Mouse (Mus musculus): ENCODE data around the gene Slc35f2. TPM values are rescaled to one million over a fixed set of nuclear protein-coding genes. Genes with fewer than 3 reads are reported as not detected.

Slc35f2 gene
- total RNA-seq, 1 experiment, result 61.1 TPM

DNA sequence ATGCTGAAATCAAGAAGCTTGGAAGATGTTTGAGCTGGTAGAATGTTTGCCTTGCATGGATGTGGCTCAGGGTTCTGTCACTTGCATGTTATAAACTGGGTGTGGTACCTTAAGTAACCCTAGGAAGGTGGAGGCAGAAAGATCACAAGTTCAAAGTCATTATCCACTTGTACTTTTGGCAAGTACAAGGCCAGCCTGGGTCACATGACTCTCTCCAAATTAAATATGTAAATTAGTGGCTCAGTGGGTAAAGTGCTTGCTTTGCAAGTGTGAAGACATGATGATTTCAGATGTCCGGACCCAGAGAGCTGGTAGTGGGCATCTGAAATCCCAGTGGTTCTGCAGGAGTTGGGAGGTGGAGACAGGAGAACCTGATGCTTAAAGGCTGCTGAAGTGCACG is 25.8 kb downstream of the Slc35f2 start:
- Histone ChIP-seq H3K27ac (ENCODE audit: insufficient read depth, low read depth, low read length, poor library complexity, severe bottlenecking) (no peak overlapping the region; the same call in 1 of the 2 replicates), H3K4me3 (ENCODE audit: insufficient read depth in 1 of 2, low read depth in 1 of 2, low read length in 2 of 2, poor library complexity in 1 of 2, severe bottlenecking in 1 of 2) (no peak overlapping the region), H3K9ac (ENCODE audit: insufficient read depth, low read depth, low read length, poor library complexity, severe bottlenecking) (no peak overlapping the region), H3K36me3 (ENCODE audit: control insufficient read depth, insufficient read depth, low read length, poor library complexity, severe bottlenecking) (peaks cover 8% of the 10 kb centered on the region), H3K4me1 (ENCODE audit: control insufficient read depth in 2 of 2, insufficient read depth in 2 of 2, low read length in 2 of 2, poor library complexity in 1 of 2) (peaks cover 13 to 16% of the 10 kb centered on the region in 2 experiments), H3K9me3 (ENCODE audit: control insufficient read depth, insufficient read depth, low read depth, low read length) (no peaks in the 10 kb centered on the region)
- no peak for TF ChIP-seq ZNF384 (IDR thresholded peaks at IDR 0.05; ENCODE audit: low read depth, low read length)
- TF ChIP-seq CHD2 (IDR thresholded peaks at IDR 0.05; ENCODE audit: low read depth, low read length), result no peak
- TF ChIP-seq MAFK (IDR thresholded peaks at IDR 0.05; ENCODE audit: insufficient read depth, low read depth, low read length), result no peak
- no peak for TF ChIP-seq HCFC1 (IDR thresholded peaks at IDR 0.05; ENCODE audit: borderline replicate concordance, insufficient read depth, low read length)
- no peak for TF ChIP-seq ZC3H11A (IDR thresholded peaks at IDR 0.05; ENCODE audit: borderline replicate concordance, low read depth, low read length)
- in situ Hi-C loops (cut with MboI; ENCODE audit: low sequenced_read_pairs in 2 of 2, unreplicated experiment in 2 of 2), result no loop called here
- DNase-seq (ENCODE audit: low read depth, low spot score), result no peak

- Histone ChIP-seq H3K4me3 (ENCODE audit: insufficient read depth in 1 of 2, low read depth in 1 of 2, low read length in 2 of 2, poor library complexity in 1 of 2, severe bottlenecking in 1 of 2) (no peak overlapping the region), H3K36me3 (ENCODE audit: control insufficient read depth, insufficient read depth, low read length, poor library complexity, severe bottlenecking) (peaks cover 10% of the 10 kb centered on the region), H3K4me1 (ENCODE audit: control insufficient read depth in 2 of 2, insufficient read depth in 2 of 2, low read length in 2 of 2, poor library complexity in 1 of 2) (peaks cover 5 to 8% of the 10 kb centered on the region in 2 experiments; a peak in 3 of 4 replicates), H3K9ac (ENCODE audit: insufficient read depth, low read depth, low read length, poor library complexity, severe bottlenecking) (no peak overlapping the region), H3K27ac (ENCODE audit: insufficient read depth, low read depth, low read length, poor library complexity, severe bottlenecking) (no peak overlapping the region), H3K9me3 (ENCODE audit: control insufficient read depth, insufficient read depth, low read depth, low read length) (no peaks in the 10 kb centered on the region)
- no peak for DNase-seq (ENCODE audit: low read depth, low spot score)
- in situ Hi-C loops (cut with MboI; ENCODE audit: low sequenced_read_pairs in 2 of 2, unreplicated experiment in 2 of 2), result no loop called here
- TF ChIP-seq ZC3H11A (IDR thresholded peaks at IDR 0.05; ENCODE audit: borderline replicate concordance, low read depth, low read length), result no peak
- no peak for TF ChIP-seq CHD2 (IDR thresholded peaks at IDR 0.05; ENCODE audit: low read depth, low read length)
- TF ChIP-seq HCFC1 (IDR thresholded peaks at IDR 0.05; ENCODE audit: borderline replicate concordance, insufficient read depth, low read length), result no peak
- no peak for TF ChIP-seq MAFK (IDR thresholded peaks at IDR 0.05; ENCODE audit: insufficient read depth, low read depth, low read length)
- no peak for TF ChIP-seq ZNF384 (IDR thresholded peaks at IDR 0.05; ENCODE audit: low read depth, low read length)
Measured at GRCm38 (mm10) chr9:53802921-53803320, 31.6 kb downstream of the Slc35f2 start.

GRCm38 (mm10) chr9:53806496-53807086 is 35.3 kb downstream of the Slc35f2 start:
- no peaks in the 10 kb centered on the region for H3K9me3 ChIP-seq (ENCODE audit: control insufficient read depth, insufficient read depth, low read depth, low read length)
- peak; percentile 82 for DNase-seq (ENCODE audit: low read depth, low spot score)
- in situ Hi-C loops (cut with MboI; ENCODE audit: low sequenced_read_pairs in 2 of 2, unreplicated experiment in 2 of 2), result no loop called here
- H3K4me1 ChIP-seq (ENCODE audit: control insufficient read depth in 2 of 2, insufficient read depth in 2 of 2, low read length in 2 of 2, poor library complexity in 1 of 2), result peaks cover 5 to 7% of the 10 kb centered on the region in 2 experiments; a peak in 1 of 4 replicates
- TF ChIP-seq CHD2 (IDR thresholded peaks at IDR 0.05; ENCODE audit: low read depth, low read length) (peak; percentile 40; the same call in 1 of the 2 replicates), MAFK (IDR thresholded peaks at IDR 0.05; ENCODE audit: insufficient read depth, low read depth, low read length) (peak; percentile 24; the same call in 1 of the 2 replicates), ZC3H11A (IDR thresholded peaks at IDR 0.05; ENCODE audit: borderline replicate concordance, low read depth, low read length) (no peak), ZNF384 (IDR thresholded peaks at IDR 0.05; ENCODE audit: low read depth, low read length) (no peak), HCFC1 (IDR thresholded peaks at IDR 0.05; ENCODE audit: borderline replicate concordance, insufficient read depth, low read length) (no peak)
- H3K9ac ChIP-seq (ENCODE audit: insufficient read depth, low read depth, low read length, poor library complexity, severe bottlenecking), result no peak overlapping the region
- peak overlapping the region; percentile 68 for H3K27ac ChIP-seq (ENCODE audit: insufficient read depth, low read depth, low read length, poor library complexity, severe bottlenecking)
- peaks cover 6% of the 10 kb centered on the region for H3K36me3 ChIP-seq (ENCODE audit: control insufficient read depth, insufficient read depth, low read length, poor library complexity, severe bottlenecking)
- peak overlapping the region; percentile 5 to 32; a peak in 3 of 4 replicates for H3K4me3 ChIP-seq (ENCODE audit: insufficient read depth in 1 of 2, low read depth in 1 of 2, low read length in 2 of 2, poor library complexity in 1 of 2, severe bottlenecking in 1 of 2)

GRCm38 (mm10) chr9:53813418-53813817 is 42.1 kb downstream of the Slc35f2 start:
- no peaks in the 10 kb centered on the region for H3K9me3 ChIP-seq (ENCODE audit: control insufficient read depth, insufficient read depth, low read depth, low read length)
- no peak overlapping the region for H3K4me3 ChIP-seq (ENCODE audit: insufficient read depth in 1 of 2, low read depth in 1 of 2, low read length in 2 of 2, poor library complexity in 1 of 2, severe bottlenecking in 1 of 2)
- in situ Hi-C loops (cut with MboI; ENCODE audit: low sequenced_read_pairs in 2 of 2, unreplicated experiment in 2 of 2), result no loop called here
- DNase-seq (ENCODE audit: low read depth, low spot score), result no peak
- no peak overlapping the region for H3K9ac ChIP-seq (ENCODE audit: insufficient read depth, low read depth, low read length, poor library complexity, severe bottlenecking)
- H3K4me1 ChIP-seq (ENCODE audit: control insufficient read depth in 2 of 2, insufficient read depth in 2 of 2, low read length in 2 of 2, poor library complexity in 1 of 2), result no peaks in the 10 kb centered on the region
- no peak for TF ChIP-seq CHD2 (IDR thresholded peaks at IDR 0.05; ENCODE audit: low read depth, low read length)
- TF ChIP-seq HCFC1 (IDR thresholded peaks at IDR 0.05; ENCODE audit: borderline replicate concordance, insufficient read depth, low read length), result no peak
- H3K36me3 ChIP-seq (ENCODE audit: control insufficient read depth, insufficient read depth, low read length, poor library complexity, severe bottlenecking), result peaks cover 13% of the 10 kb centered on the region
- no peak overlapping the region for H3K27ac ChIP-seq (ENCODE audit: insufficient read depth, low read depth, low read length, poor library complexity, severe bottlenecking)

All from ES-E14 (cell line).